Mouse (Mus musculus) frontal cortex, adult (tissue): ENCODE data around the gene Elavl3.

Source experiments
- ATAC-seq: cut with Nextera tagmentation; 2 replicates; pipeline ENCODE4 v1.9.2; 2017; ENCODE audit warnings: mild to moderate bottlenecking, moderate library complexity, mixed read lengths; ENCODE audit not compliant: low TSS enrichment

The Elavl3 gene

DNA sequence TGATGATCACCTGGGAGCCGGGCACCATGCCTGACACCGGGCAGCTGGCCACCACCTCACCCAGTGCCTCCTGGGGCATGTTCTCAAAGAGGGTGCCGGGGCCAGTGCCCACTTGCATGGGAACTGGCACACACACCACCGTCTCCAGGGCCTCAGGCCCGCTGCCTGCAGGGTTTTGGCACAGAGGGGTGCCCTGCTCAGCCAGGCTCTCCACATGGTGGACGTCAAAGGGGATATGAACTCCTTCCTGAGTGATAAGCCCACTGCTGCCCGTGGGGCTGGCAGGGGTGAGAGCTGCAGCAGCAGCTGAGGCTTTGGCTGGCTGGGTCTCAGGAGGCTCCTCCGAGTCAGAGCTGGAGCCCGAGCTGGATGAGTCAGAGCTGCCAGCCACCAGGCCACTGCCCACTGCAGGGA, 6.2 kb upstream of the Elavl3 start:
- ATAC-seq = no peak

GRCm38 (mm10) chr9:22057031-22057517, 5.3 kb upstream of the Elavl3 start:
- ATAC-seq = no peak

DNA sequence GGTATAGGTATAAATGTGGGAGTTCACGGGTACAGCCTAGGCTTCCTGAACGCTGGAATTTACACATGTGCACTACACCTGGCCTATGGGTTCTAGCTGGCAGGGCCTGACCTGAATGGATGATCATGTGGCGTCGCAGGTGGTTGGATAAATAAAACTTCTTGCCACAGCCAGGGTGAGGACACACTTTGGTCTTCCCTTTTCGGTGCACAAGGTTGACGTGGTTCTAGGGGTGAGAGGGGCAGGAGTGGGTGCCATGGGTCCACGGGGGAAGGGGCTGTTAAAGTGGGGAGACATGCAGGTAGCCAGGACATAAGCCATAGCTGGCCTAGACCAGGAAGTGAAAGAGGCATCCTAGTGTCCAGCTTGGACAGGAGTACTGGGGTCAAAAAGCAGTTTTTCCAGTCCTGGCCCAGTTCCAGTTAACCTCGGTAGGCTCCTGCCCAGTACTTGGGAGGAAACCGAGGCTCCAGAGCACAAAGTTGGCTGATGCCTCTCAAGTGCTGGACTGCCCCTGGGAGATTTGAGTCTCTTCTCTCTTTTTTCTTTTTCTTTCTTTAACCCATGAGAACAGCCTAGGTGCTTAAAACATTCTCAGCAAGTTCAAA, 4.6 kb upstream of the Elavl3 start:
- no peak for ATAC-seq

- ATAC-seq = no peak
These were observed 3.9 kb upstream of the Elavl3 start for GRCm38 (mm10) chr9:22055713-22056112.

- ATAC-seq = peak; percentile 39
These were observed 2.7 kb upstream of the Elavl3 start for GRCm38 (mm10) chr9:22054411-22055076.

- no peak for ATAC-seq
These were observed 1.8 kb upstream of the Elavl3 start for GRCm38 (mm10) chr9:22053657-22054056.

- ATAC-seq = no peak
These were observed 464 bp downstream of the Elavl3 start for GRCm38 (mm10) chr9:22051161-22051957.

DNA sequence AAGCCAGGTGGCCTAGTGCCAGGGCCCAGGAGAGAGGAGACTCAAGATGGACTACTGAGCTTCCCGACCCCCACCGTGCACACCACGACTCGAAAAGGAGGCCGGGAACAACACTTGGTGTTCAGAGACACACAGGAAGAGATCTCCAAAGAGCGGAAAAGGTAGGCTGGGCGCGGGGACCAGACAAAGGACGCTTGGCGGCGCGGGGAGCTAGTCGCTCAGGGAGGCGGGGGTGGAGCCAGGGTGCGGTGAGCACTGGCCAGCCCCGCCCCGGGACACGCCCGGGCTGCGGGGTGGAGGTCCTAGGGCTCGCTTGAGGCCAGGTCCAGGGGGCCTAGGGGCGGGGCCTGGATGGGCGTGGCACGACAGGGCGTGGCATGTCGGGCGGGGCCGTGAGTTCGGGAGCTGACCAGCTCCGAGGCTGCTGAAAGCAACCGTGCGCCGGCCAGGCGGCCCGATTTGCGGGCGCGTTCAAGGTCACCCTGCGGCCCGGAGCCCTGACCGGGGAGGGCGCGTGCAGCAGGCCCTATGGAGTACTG, 1.4 kb downstream of the Elavl3 start:
- ATAC-seq = peak; percentile 35

DNA sequence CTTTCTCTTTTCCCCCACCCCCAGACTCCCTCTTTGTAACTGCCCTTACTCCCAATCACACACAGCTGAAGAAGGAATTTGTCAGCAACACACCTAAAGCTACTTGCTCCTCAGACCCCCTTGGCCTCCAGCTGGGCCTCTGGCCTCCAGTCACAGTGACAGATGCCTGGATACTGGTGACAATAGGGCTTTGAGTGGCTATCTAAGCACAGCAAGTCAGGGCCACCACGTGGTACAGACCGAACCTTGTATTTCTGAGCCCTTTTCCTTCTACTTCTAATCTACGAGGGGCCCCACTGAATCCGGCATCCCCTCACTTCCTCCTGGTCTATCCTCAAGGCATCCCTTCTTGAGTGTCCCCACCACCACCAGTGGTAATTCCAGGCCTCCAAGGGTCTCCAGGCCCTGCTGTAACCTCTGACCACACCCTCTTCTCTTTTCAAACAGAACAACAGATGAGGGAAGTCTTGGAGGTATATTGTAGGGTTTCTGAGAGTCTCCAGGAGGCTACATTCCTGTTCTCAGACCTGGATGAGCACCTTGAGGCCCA, 2.0 kb downstream of the Elavl3 start:
- ATAC-seq = no peak

DNA sequence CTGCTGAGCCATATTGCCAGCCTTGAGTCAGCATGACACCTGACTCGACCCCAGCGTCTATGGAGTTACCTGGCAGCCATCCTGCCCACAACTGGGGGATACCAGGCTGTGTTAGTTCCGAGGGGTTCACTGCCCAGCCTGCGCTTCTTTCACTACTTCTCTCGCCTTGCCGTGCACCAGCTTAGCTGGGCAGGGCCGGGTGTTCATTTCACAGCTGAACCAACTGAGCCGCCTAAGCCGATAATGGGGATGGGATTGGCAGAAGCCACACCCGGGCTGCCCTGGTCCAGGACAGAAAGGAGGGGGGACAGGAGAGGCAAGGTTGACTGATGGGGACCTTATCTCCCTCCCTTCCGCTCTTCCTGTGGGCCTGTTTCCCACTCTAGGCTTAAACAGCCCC, 2.5 kb downstream of the Elavl3 start:
- ATAC-seq = no peak

DNA sequence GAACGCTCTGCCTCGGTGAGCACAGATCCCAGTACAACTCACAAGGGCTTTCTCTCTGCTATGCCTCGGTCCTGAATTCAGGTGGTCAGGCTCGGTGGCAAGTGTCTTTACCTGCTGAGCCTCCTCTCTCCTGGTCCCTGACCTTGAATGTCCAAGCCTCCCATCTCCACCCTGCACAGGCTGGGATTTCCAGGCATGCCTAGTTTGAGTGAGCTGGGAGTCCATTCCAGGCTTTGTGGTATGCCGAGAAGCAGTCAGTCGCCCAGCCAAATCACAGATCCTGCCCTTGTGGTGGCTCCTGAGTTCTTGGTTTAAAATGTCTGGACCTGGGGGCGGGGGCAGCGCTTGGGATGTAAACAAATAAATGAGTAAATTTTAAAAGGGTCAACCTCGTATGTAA, 4.5 kb downstream of the Elavl3 start:
- ATAC-seq = no peak

- no peak for ATAC-seq
These were observed 10.0 kb downstream of the Elavl3 start for GRCm38 (mm10) chr9:22041832-22042231.

GRCm38 (mm10) chr9:22037826-22038225, 14.0 kb downstream of the Elavl3 start:
- no peak for ATAC-seq

- no peak for ATAC-seq
These were observed 16.4 kb downstream of the Elavl3 start for GRCm38 (mm10) chr9:22035300-22036044.

GRCm38 (mm10) chr9:22030386-22030785, 21.4 kb downstream of the Elavl3 start:
- peak; percentile 56 for ATAC-seq

DNA sequence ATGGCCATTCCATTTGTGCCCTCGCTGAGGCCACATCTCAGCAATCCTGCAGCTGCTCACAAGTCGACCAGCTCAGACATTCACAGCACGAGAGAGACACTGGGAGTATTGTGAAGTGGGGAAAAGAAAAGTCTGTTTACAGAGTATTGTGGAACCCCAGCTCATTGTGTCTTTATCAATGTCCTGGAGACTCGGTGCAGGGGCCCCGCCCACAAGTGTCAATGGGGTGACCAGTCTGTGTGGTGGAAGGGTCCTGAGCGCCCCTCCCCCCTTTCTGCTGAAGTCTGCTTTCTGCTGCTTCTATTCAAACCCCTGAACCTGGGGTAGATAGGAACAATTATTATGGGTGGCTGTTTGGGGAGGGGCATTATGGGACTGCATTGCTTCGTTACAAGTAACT, 23.4 kb downstream of the Elavl3 start:
- ATAC-seq = no peak

- ATAC-seq = peak; percentile 48
These were observed 27.2 kb downstream of the Elavl3 start for GRCm38 (mm10) chr9:22024592-22024991.

GRCm38 (mm10) chr9:22017208-22017825, 34.5 kb downstream of the Elavl3 start:
- peak; percentile 10; the same call in 1 of the 2 replicates for ATAC-seq

DNA sequence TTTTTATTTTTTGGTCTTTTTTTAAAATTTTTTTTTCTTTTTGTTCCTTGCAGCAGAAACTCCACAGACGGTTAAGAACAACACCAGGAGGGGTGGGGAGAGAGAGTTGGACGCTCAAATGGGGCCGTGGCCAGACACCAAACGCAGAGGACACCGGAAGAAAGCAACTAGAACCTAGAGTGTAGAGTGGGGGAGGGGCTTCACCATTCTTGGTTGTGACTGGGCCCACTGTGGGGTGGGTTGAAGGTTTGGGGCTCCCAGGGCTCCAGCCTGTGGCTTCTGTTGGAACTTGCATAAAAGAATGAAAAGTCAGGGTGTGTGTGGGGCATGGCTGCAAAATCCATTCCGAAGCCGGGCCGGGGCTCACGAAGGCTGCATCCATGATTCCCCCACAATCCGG, 35.6 kb downstream of the Elavl3 start:
- ATAC-seq = no peak

DNA sequence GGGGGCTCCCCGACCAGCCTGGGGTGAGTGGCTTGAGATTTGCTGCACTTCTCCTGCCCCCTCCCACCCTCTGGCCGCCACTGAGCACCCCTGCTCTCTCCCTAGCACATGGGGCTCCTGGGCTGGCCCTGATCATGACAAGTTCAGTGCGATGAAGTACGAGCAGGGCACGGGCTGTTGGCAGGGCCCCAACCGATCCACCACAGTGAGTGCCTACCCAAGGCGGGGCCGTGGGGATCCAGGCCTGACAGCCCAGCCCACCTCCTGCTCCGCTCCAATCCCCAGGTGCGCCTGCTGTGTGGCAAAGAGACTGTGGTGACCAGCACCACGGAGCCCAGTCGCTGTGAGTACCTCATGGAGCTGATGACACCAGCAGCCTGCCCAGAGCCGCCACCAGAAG, 39.1 kb downstream of the Elavl3 start:
- no peak for ATAC-seq

- no peak for ATAC-seq
These were observed 40.8 kb downstream of the Elavl3 start for GRCm38 (mm10) chr9:22011055-22011454.
